Mouse (Mus musculus) lung, embryonic 15.5 days (tissue): ENCODE results near the gene Ptpn12. TPM values are rescaled to one million over a fixed set of nuclear protein-coding genes. Genes with fewer than 3 reads are reported as not detected.

ENCODE experiments used
- ATAC-seq: fragments of 200-750 bp; cut with Nextera tagmentation; 2 replicates; pipeline ENCODE4 v1.8.0; 2017; ENCODE audit warnings: moderate number of reproducible peaks, borderline replicate concordance; ENCODE audit not compliant: low FRiP score, low TSS enrichment; ENCODE audit errors: extremely low read depth
- H3K27ac ChIP-seq: fragments of 300-500 bp; sonication (generic); 2 replicates; pipeline ENCODE4 v1.5.1; 2015; ENCODE audit warnings: moderate library complexity, mild to moderate bottlenecking, inconsistent platforms
- H3K27me3 ChIP-seq: fragments of 300-500 bp; sonication (generic); 2 replicates; pipeline ENCODE4 v1.6.1; 2015; ENCODE audit warnings: inconsistent platforms
- H3K36me3 ChIP-seq: fragments of 300-500 bp; sonication (generic); 2 replicates; pipeline ENCODE4 v1.6.1; 2015; ENCODE audit warnings: inconsistent platforms
- H3K4me1 ChIP-seq: fragments of 300-500 bp; sonication (generic); 2 replicates; pipeline ENCODE4 v1.6.1; 2015; ENCODE audit warnings: inconsistent platforms
- H3K4me2 ChIP-seq: fragments of 300-500 bp; sonication (generic); 2 replicates; pipeline ENCODE4 v1.6.1; 2015; ENCODE audit warnings: inconsistent platforms, mild to moderate bottlenecking, moderate library complexity
- H3K4me3 ChIP-seq: fragments of 300-500 bp; sonication (generic); 2 replicates; pipeline ENCODE4 v1.5.1; 2015; ENCODE audit warnings: mild to moderate bottlenecking, inconsistent platforms
- H3K9ac ChIP-seq: fragments of 300-500 bp; sonication (generic); 2 replicates; pipeline ENCODE4 v1.6.1; 2015; ENCODE audit warnings: inconsistent platforms
- H3K9me3 ChIP-seq: fragments of 300-500 bp; sonication (generic); 2 replicates; pipeline ENCODE4 v1.6.1; 2016; ENCODE audit warnings: inconsistent platforms
- WGBS: fragments of 180-500 bp; shearing (Covaris S2); methylation state at CpG from one replicate; pipeline ENCODE4 v1.1.7; 2015; 5-methylcytosine and 5-hydroxymethylcytosine counted together
- polyA plus RNA-seq: library from polyadenylated mRNA; unstranded; fragments of >200 nt; fragmentation: Nextera tagmentation; extraction: Ambion mirVana; gene quantifications from 2 replicates; pipeline ENCODE4 v1.2.1, GENCODE M21; 2015

Gene Ptpn12
- polyA plus RNA-seq, 1 experiment from 2014 or later = 27.5 TPM

- Histone ChIP-seq H3K4me2 (no peak overlapping the region), H3K4me1 (peaks cover 29% of the 10 kb centered on the region), H3K4me3 (no peak overlapping the region), H3K9ac (no peak overlapping the region), H3K9me3 (no peaks in the 10 kb centered on the region), H3K36me3 (no peaks in the 10 kb centered on the region), H3K27ac (no peak overlapping the region), H3K27me3 (no peaks in the 10 kb centered on the region)
- ATAC-seq = no peak
- WGBS = 90% methylated on average over 4 of the region's 4 CpGs
Observed at GRCm38 (mm10) chr5:21047114-21047513, 8.6 kb downstream of the Ptpn12 start.

GRCm38 (mm10) chr5:21046150-21047048 is 9.3 kb downstream of the Ptpn12 start:
- H3K4me1 ChIP-seq = peaks cover 25% of the 10 kb centered on the region
- H3K27ac ChIP-seq = no peak overlapping the region
- H3K27me3 ChIP-seq = no peaks in the 10 kb centered on the region
- H3K4me2 ChIP-seq = no peak overlapping the region
- H3K36me3 ChIP-seq = no peaks in the 10 kb centered on the region
- H3K9me3 ChIP-seq = no peaks in the 10 kb centered on the region
- 70% methylated on average over 7 of the region's 7 CpGs for WGBS
- no peak for ATAC-seq
- no peak overlapping the region for H3K4me3 ChIP-seq
- no peak overlapping the region for H3K9ac ChIP-seq

GRCm38 (mm10) chr5:21045462-21045861 is 10.2 kb downstream of the Ptpn12 start:
- Histone ChIP-seq H3K9ac (no peak overlapping the region), H3K27me3 (no peaks in the 10 kb centered on the region), H3K36me3 (no peaks in the 10 kb centered on the region), H3K4me2 (no peak overlapping the region), H3K4me1 (peaks cover 16% of the 10 kb centered on the region; the same call in 1 of the 2 replicates), H3K27ac (no peak overlapping the region), H3K9me3 (no peaks in the 10 kb centered on the region), H3K4me3 (no peak overlapping the region)
- ATAC-seq = no peak
- 79% methylated on average over 2 of the region's 2 CpGs for WGBS

GRCm38 (mm10) chr5:21038100-21038499 is 17.6 kb downstream of the Ptpn12 start:
- WGBS = 84% methylated on average over 5 of the region's 5 CpGs

GRCm38 (mm10) chr5:21035689-21036480 is 19.8 kb downstream of the Ptpn12 start:
- Histone ChIP-seq H3K4me3 (no peak overlapping the region), H3K36me3 (no peaks in the 10 kb centered on the region), H3K27me3 (no peaks in the 10 kb centered on the region), H3K4me1 (no peaks in the 10 kb centered on the region), H3K9ac (no peak overlapping the region), H3K4me2 (no peak overlapping the region), H3K9me3 (no peaks in the 10 kb centered on the region), H3K27ac (no peak overlapping the region)
- ATAC-seq = no peak
- WGBS = 69% methylated on average over 7 of the region's 7 CpGs

More at GRCm38 (mm10) chr5:21038100-21038499, 17.6 kb downstream of the Ptpn12 start:
- ATAC-seq = no peak
- H3K9ac ChIP-seq = no peak overlapping the region
- H3K9me3 ChIP-seq = no peaks in the 10 kb centered on the region
- no peak overlapping the region for H3K4me3 ChIP-seq
- H3K4me2 ChIP-seq = no peak overlapping the region
- H3K4me1 ChIP-seq = 0 out of 2 replicates have a peak, but pooled peaks cover under 1% of the 10 kb centered on the region
- H3K36me3 ChIP-seq = no peaks in the 10 kb centered on the region
- no peaks in the 10 kb centered on the region for H3K27me3 ChIP-seq
- H3K27ac ChIP-seq = no peak overlapping the region

GRCm38 (mm10) chr5:21034388-21034966 is 21.2 kb downstream of the Ptpn12 start:
- no peaks in the 10 kb centered on the region for H3K36me3 ChIP-seq
- H3K4me2 ChIP-seq = no peak overlapping the region
- no peak overlapping the region for H3K4me3 ChIP-seq
- H3K27ac ChIP-seq = no peak overlapping the region
- no peaks in the 10 kb centered on the region for H3K9me3 ChIP-seq
- ATAC-seq = no peak
- 72% methylated on average over 6 of the region's 6 CpGs for WGBS
- no peak overlapping the region for H3K9ac ChIP-seq
- H3K4me1 ChIP-seq = no peaks in the 10 kb centered on the region
- no peaks in the 10 kb centered on the region for H3K27me3 ChIP-seq

- Histone ChIP-seq H3K9me3 (no peaks in the 10 kb centered on the region), H3K27me3 (no peaks in the 10 kb centered on the region), H3K4me3 (no peak overlapping the region), H3K27ac (no peak overlapping the region), H3K36me3 (peaks cover 8% of the 10 kb centered on the region), H3K4me1 (no peaks in the 10 kb centered on the region), H3K4me2 (no peak overlapping the region), H3K9ac (no peak overlapping the region)
- ATAC-seq = no peak
- 78% methylated on average over 11 of the region's 11 CpGs for WGBS
Observed at GRCm38 (mm10) chr5:21033382-21034056, 22.2 kb downstream of the Ptpn12 start.

- Histone ChIP-seq H3K4me2 (no peak overlapping the region), H3K27me3 (no peaks in the 10 kb centered on the region), H3K4me1 (no peaks in the 10 kb centered on the region), H3K9me3 (no peaks in the 10 kb centered on the region), H3K4me3 (no peak overlapping the region), H3K36me3 (peaks cover 12% of the 10 kb centered on the region), H3K9ac (no peak overlapping the region), H3K27ac (no peak overlapping the region)
- no peak for ATAC-seq
- WGBS = 82% methylated on average over 3 of the region's 3 CpGs
Observed at GRCm38 (mm10) chr5:21032626-21033025, 23.1 kb downstream of the Ptpn12 start.

GRCm38 (mm10) chr5:21030226-21030625 is 25.5 kb downstream of the Ptpn12 start:
- Histone ChIP-seq H3K9ac (no peak overlapping the region), H3K4me2 (no peak overlapping the region), H3K4me3 (no peak overlapping the region), H3K9me3 (no peaks in the 10 kb centered on the region), H3K4me1 (no peaks in the 10 kb centered on the region), H3K27ac (no peak overlapping the region), H3K36me3 (peaks cover 15% of the 10 kb centered on the region), H3K27me3 (no peaks in the 10 kb centered on the region)
- no peak for ATAC-seq

DNA sequence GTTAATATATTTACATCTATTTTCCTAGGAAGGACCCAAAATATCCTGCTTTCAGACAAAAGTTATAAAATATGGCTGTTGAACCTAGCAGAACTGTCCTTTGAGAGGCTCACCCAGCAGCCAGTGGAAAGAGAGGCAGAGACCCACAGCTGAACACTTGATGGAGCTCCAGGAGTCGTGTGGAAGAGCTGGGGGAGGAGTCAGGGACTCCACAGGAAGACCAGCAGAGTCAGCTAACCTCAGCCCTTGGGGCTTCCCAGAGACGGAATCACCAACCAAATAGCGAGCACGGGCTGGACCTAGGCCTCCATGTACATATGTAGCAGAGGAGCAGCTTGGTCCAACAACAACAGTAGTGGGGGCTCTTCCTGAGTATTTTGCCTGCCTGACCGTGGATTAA is 38.6 kb downstream of the Ptpn12 start:
- ATAC-seq = no peak
- WGBS = 50% methylated on average over 5 of the region's 5 CpGs

GRCm38 (mm10) chr5:21010908-21011307 is 44.8 kb downstream of the Ptpn12 start:
- no peak overlapping the region for H3K4me2 ChIP-seq
- no peak overlapping the region for H3K9ac ChIP-seq
- no peaks in the 10 kb centered on the region for H3K27me3 ChIP-seq
- H3K9me3 ChIP-seq = no peaks in the 10 kb centered on the region
- H3K27ac ChIP-seq = no peak overlapping the region
- H3K4me3 ChIP-seq = no peak overlapping the region
- no peak for ATAC-seq
- H3K4me1 ChIP-seq = no peaks in the 10 kb centered on the region
- peaks cover 54% of the 10 kb centered on the region for H3K36me3 ChIP-seq

More for the DNA sequence above, 38.6 kb downstream of the Ptpn12 start:
- Histone ChIP-seq H3K36me3 (peaks cover 49% of the 10 kb centered on the region), H3K4me2 (no peak overlapping the region), H3K4me1 (no peaks in the 10 kb centered on the region), H3K9me3 (no peaks in the 10 kb centered on the region), H3K27me3 (no peaks in the 10 kb centered on the region), H3K9ac (no peak overlapping the region), H3K4me3 (no peak overlapping the region), H3K27ac (no peak overlapping the region)
